Mouse (Mus musculus) mature B cell (primary cell): ENCODE results near the gene 4930442H23Rik.
"Not testable (repeated sequence)": the region's sequence is repeated elsewhere in the genome, so short reads cannot be mapped to it uniquely, and the experiment has no call there.

Experiments used
- in situ Hi-C: fragments of 300-500 bp; cut with MboI; formaldehyde crosslinking; loops from 2 replicates; pipeline ENCODE4 v1.14.3; 2019

The 4930442H23Rik gene

GRCm38 (mm10) chr10:81177958-81178712, 5.5 kb downstream of the 4930442H23Rik start:
- in situ Hi-C loops: no loop called here

- in situ Hi-C loops: no loop called here
Measured at GRCm38 (mm10) chr10:81177491-81177925, 6.1 kb downstream of the 4930442H23Rik start.

- in situ Hi-C loops: no loop called here
Measured at GRCm38 (mm10) chr10:81176466-81177271, 7.0 kb downstream of the 4930442H23Rik start, which contains the start of gene Eef2. Eef2 (plus strand) TSS chr10:81176631.

- in situ Hi-C loops: no loop called here
Measured at GRCm38 (mm10) chr10:81175936-81176465, 7.6 kb downstream of the 4930442H23Rik start.

- in situ Hi-C loops: not testable (repeated sequence)
Measured at GRCm38 (mm10) chr10:81175345-81175701, 8.3 kb downstream of the 4930442H23Rik start.

- in situ Hi-C loops: loop anchor here (5.0 kb wide), 1 partner anchor 37 kb away; the partner anchor contains the start of gene Zbtb7a
Measured at GRCm38 (mm10) chr10:81174617-81175344, 8.9 kb downstream of the 4930442H23Rik start.

- in situ Hi-C loops: loop anchor here (5.0 kb wide), 1 partner anchor 36 kb away; the partner anchor contains the start of gene Zbtb7a
Measured at GRCm38 (mm10) chr10:81173132-81173531, 10.5 kb downstream of the 4930442H23Rik start.

GRCm38 (mm10) chr10:81169411-81169900, 14.2 kb downstream of the 4930442H23Rik start:
- in situ Hi-C loops: not testable (repeated sequence)

- in situ Hi-C loops: no loop called here
Measured at GRCm38 (mm10) chr10:81168521-81169244, 15.0 kb downstream of the 4930442H23Rik start.

GRCm38 (mm10) chr10:81168087-81168431, 15.6 kb downstream of the 4930442H23Rik start:
- in situ Hi-C loops: no loop called here

GRCm38 (mm10) chr10:81167200-81168086, 16.2 kb downstream of the 4930442H23Rik start, which contains the start of gene Pias4:
Pias4 (minus strand) TSS chr10:81167923.
- in situ Hi-C loops: no loop called here

- in situ Hi-C loops: no loop called here
Measured at GRCm38 (mm10) chr10:81165118-81165517, 18.5 kb downstream of the 4930442H23Rik start.

- in situ Hi-C loops: no loop called here
Measured at GRCm38 (mm10) chr10:81162318-81162652, 21.4 kb downstream of the 4930442H23Rik start.

GRCm38 (mm10) chr10:81161602-81162317, 21.9 kb downstream of the 4930442H23Rik start:
- in situ Hi-C loops: no loop called here

GRCm38 (mm10) chr10:81154736-81155135, 28.9 kb downstream of the 4930442H23Rik start:
- in situ Hi-C loops: no loop called here

- in situ Hi-C loops: no loop called here
Measured at GRCm38 (mm10) chr10:81154313-81154712, 29.3 kb downstream of the 4930442H23Rik start.

GRCm38 (mm10) chr10:81152609-81153008, 31.0 kb downstream of the 4930442H23Rik start:
- in situ Hi-C loops: no loop called here

- in situ Hi-C loops: no loop called here
Measured at GRCm38 (mm10) chr10:81151261-81151660, 32.4 kb downstream of the 4930442H23Rik start.

GRCm38 (mm10) chr10:81146296-81146695, 37.4 kb downstream of the 4930442H23Rik start:
- in situ Hi-C loops: no loop called here
